Mouse (Mus musculus): ENCODE measurements around the gene Tagln2. TPM values are rescaled to one million over a fixed set of nuclear protein-coding genes. Genes with fewer than 3 reads are reported as not detected.
A peak's percentile ranks its signal among the peaks of the same experiment; 100 is the strongest.

Gene Tagln2
- polyA plus RNA-seq, 1 experiment from 2014 or later: 187 TPM

- Histone ChIP-seq H3K36me3 (0 out of 2 replicates have a peak, but pooled peaks cover 4% of the 10 kb centered on the region), H3K27ac (replicated peaks) (peak overlapping the region; percentile 74), H3K27me3 (peaks cover 4% of the 10 kb centered on the region; the same call in 1 of the 2 replicates), H3K9me3 (no peaks in the 10 kb centered on the region), H3K4me2 (peak overlapping the region; percentile 80), H3K4me1 (replicated peaks) (peaks cover 60% of the 10 kb centered on the region), H3K9ac (peak overlapping the region; percentile 78), H3K4me3 (peak overlapping the region; percentile 57)
- ATAC-seq (ENCODE audit: low read depth): peak; percentile 19
- 2% methylated on average over 12 of the region's 12 CpGs for WGBS
These were observed 17.1 kb upstream of the Tagln2 start for GRCm38 (mm10) chr1:172482518-172483360.

- Histone ChIP-seq H3K9ac (peak overlapping the region; percentile 78), H3K27me3 (peaks cover 4% of the 10 kb centered on the region; the same call in 1 of the 2 replicates), H3K4me1 (replicated peaks) (peaks cover 66% of the 10 kb centered on the region), H3K9me3 (no peaks in the 10 kb centered on the region), H3K36me3 (0 out of 2 replicates have a peak, but pooled peaks cover 4% of the 10 kb centered on the region), H3K4me2 (peak overlapping the region; percentile 80), H3K27ac (replicated peaks) (peak overlapping the region; percentile 74), H3K4me3 (peak overlapping the region; percentile 57)
- ATAC-seq (ENCODE audit: low read depth): no peak
- 10% methylated on average over 4 of the region's 4 CpGs for WGBS
These were observed 16.5 kb upstream of the Tagln2 start for GRCm38 (mm10) chr1:172483361-172483660.

DNA sequence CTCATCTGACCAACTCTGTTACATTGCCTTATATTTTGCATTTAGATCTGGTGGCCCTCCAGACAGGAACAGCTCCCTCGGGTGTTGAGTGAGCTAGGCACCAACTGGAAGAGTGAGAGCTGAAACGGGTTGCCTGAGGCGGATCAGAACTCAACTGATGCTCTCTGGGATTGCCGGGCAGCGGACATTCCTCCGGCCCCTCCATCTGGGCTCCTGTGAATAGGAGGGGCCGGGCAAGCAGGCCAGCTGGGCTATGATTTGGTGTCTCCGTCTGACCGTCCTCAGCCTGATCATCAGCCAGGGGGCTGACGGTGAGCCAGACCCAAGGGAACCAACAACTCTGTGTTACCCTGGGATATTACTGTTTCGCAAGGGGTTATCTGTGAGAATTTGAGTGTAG lies 15.6 kb upstream of the Tagln2 start:
- no peak for ATAC-seq (ENCODE audit: low read depth)
- peaks cover 4% of the 10 kb centered on the region; the same call in 1 of the 2 replicates for H3K27me3 ChIP-seq
- H3K9me3 ChIP-seq: no peaks in the 10 kb centered on the region
- peak overlapping the region; percentile 78 for H3K9ac ChIP-seq
- peaks cover 71% of the 10 kb centered on the region for H3K4me1 ChIP-seq (replicated peaks)
- peak overlapping the region; percentile 57 for H3K4me3 ChIP-seq
- H3K36me3 ChIP-seq: 0 out of 2 replicates have a peak, but pooled peaks cover 4% of the 10 kb centered on the region
- 19% methylated on average over 11 of the region's 11 CpGs for WGBS
- H3K27ac ChIP-seq (replicated peaks): no peak overlapping the region; the same call in 1 of the 2 replicates
- peak overlapping the region; percentile 80 for H3K4me2 ChIP-seq

DNA sequence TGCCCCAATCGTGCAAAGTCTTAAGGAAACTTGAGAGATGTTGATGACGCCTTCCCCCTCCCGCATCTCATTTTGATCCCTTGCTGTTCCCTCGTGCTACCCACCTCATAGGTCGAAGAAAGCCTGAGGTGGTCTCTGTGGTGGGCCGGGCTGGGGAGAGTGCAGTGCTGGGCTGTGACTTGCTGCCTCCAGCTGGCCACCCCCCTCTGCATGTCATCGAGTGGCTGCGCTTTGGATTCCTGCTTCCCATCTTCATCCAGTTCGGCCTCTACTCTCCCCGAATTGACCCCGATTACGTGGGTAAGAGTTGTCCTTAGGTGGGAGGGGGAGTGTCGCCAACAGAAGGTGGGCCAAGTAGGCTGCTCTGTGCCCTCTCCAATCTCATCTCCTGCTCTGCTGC lies 15.2 kb upstream of the Tagln2 start:
- Histone ChIP-seq H3K4me1 (replicated peaks) (peaks cover 71% of the 10 kb centered on the region), H3K27me3 (peaks cover 4% of the 10 kb centered on the region; the same call in 1 of the 2 replicates), H3K36me3 (0 out of 2 replicates have a peak, but pooled peaks cover 4% of the 10 kb centered on the region), H3K9me3 (no peaks in the 10 kb centered on the region), H3K4me2 (peak overlapping the region; percentile 80), H3K27ac (replicated peaks) (no peak overlapping the region), H3K9ac (peak overlapping the region; percentile 78), H3K4me3 (peak overlapping the region; percentile 57)
- ATAC-seq (ENCODE audit: low read depth): no peak
- WGBS: 32% methylated on average over 13 of the region's 13 CpGs

- peak overlapping the region; percentile 80 for H3K4me2 ChIP-seq
- peak overlapping the region; percentile 57 for H3K4me3 ChIP-seq
- peaks cover 80% of the 10 kb centered on the region for H3K4me1 ChIP-seq (replicated peaks)
- peak overlapping the region; percentile 52 for H3K27ac ChIP-seq (replicated peaks)
- ATAC-seq (ENCODE audit: low read depth): no peak
- no peaks in the 10 kb centered on the region for H3K9me3 ChIP-seq
- 0 out of 2 replicates have a peak, but pooled peaks cover 4% of the 10 kb centered on the region for H3K36me3 ChIP-seq
- 10% methylated on average over 6 of the region's 6 CpGs for WGBS
- H3K27me3 ChIP-seq: no peaks in the 10 kb centered on the region
- peak overlapping the region; percentile 51 for H3K9ac ChIP-seq
These were observed 14.0 kb upstream of the Tagln2 start for GRCm38 (mm10) chr1:172485821-172486220.

- ATAC-seq (ENCODE audit: low read depth): no peak
- no peaks in the 10 kb centered on the region for H3K9me3 ChIP-seq
- WGBS: 7% methylated on average over 4 of the region's 4 CpGs
- H3K4me3 ChIP-seq: peak overlapping the region; percentile 57
- H3K36me3 ChIP-seq: peaks cover 4% of the 10 kb centered on the region; the same call in 1 of the 2 replicates
- H3K4me2 ChIP-seq: peak overlapping the region; percentile 80
- H3K9ac ChIP-seq: peak overlapping the region; percentile 51
- H3K27ac ChIP-seq (replicated peaks): peak overlapping the region; percentile 52
- H3K27me3 ChIP-seq: no peaks in the 10 kb centered on the region
- peaks cover 77% of the 10 kb centered on the region for H3K4me1 ChIP-seq (replicated peaks)
These were observed 13.6 kb upstream of the Tagln2 start for GRCm38 (mm10) chr1:172486236-172486635.

- H3K4me2 ChIP-seq: peak overlapping the region; percentile 80
- peaks cover 73% of the 10 kb centered on the region for H3K4me1 ChIP-seq (replicated peaks)
- no peaks in the 10 kb centered on the region for H3K27me3 ChIP-seq
- ATAC-seq (ENCODE audit: low read depth): no peak
- H3K27ac ChIP-seq (replicated peaks): peak overlapping the region; percentile 52; the same call in 1 of the 2 replicates
- H3K9me3 ChIP-seq: no peaks in the 10 kb centered on the region
- peak overlapping the region; percentile 51 for H3K9ac ChIP-seq
- 26% methylated on average over 5 of the region's 5 CpGs for WGBS
- H3K36me3 ChIP-seq: peaks cover 7% of the 10 kb centered on the region; the same call in 1 of the 2 replicates
- H3K4me3 ChIP-seq: peak overlapping the region; percentile 57
These were observed 13.2 kb upstream of the Tagln2 start for GRCm38 (mm10) chr1:172486651-172487050.

- Histone ChIP-seq H3K4me3 (no peak overlapping the region), H3K36me3 (peaks cover 19% of the 10 kb centered on the region), H3K27ac (replicated peaks) (no peak overlapping the region), H3K4me2 (no peak overlapping the region), H3K9me3 (no peaks in the 10 kb centered on the region), H3K9ac (no peak overlapping the region), H3K4me1 (replicated peaks) (peaks cover 74% of the 10 kb centered on the region), H3K27me3 (no peaks in the 10 kb centered on the region)
- ATAC-seq (ENCODE audit: low read depth): no peak
- WGBS: 80% methylated on average over 4 of the region's 4 CpGs
These were observed 12.0 kb upstream of the Tagln2 start for GRCm38 (mm10) chr1:172487859-172488258.

- H3K4me3 ChIP-seq: no peak overlapping the region
- peaks cover 29% of the 10 kb centered on the region for H3K36me3 ChIP-seq
- WGBS: 82% methylated on average over 7 of the region's 7 CpGs
- H3K9ac ChIP-seq: peak overlapping the region; percentile 12; the same call in 1 of the 2 replicates
- H3K4me1 ChIP-seq (replicated peaks): peaks cover 64% of the 10 kb centered on the region
- no peak for ATAC-seq (ENCODE audit: low read depth)
- no peaks in the 10 kb centered on the region for H3K9me3 ChIP-seq
- no peak overlapping the region for H3K4me2 ChIP-seq
- H3K27me3 ChIP-seq: no peaks in the 10 kb centered on the region
- no peak overlapping the region for H3K27ac ChIP-seq (replicated peaks)
These were observed 11.0 kb upstream of the Tagln2 start for GRCm38 (mm10) chr1:172488831-172489230.

- Histone ChIP-seq H3K4me2 (peak overlapping the region; percentile 48), H3K27me3 (no peaks in the 10 kb centered on the region), H3K4me1 (replicated peaks) (peaks cover 56% of the 10 kb centered on the region), H3K27ac (replicated peaks) (no peak overlapping the region), H3K36me3 (peaks cover 38% of the 10 kb centered on the region), H3K9ac (peak overlapping the region; percentile 58; the same call in 1 of the 2 replicates), H3K4me3 (peak overlapping the region; percentile 22; the same call in 1 of the 2 replicates), H3K9me3 (no peaks in the 10 kb centered on the region)
- ATAC-seq (ENCODE audit: low read depth): peak; percentile 33; the same call in 1 of the 2 replicates
- 61% methylated on average over 12 of the region's 12 CpGs for WGBS
These were observed 10.1 kb upstream of the Tagln2 start for GRCm38 (mm10) chr1:172489585-172490250.

DNA sequence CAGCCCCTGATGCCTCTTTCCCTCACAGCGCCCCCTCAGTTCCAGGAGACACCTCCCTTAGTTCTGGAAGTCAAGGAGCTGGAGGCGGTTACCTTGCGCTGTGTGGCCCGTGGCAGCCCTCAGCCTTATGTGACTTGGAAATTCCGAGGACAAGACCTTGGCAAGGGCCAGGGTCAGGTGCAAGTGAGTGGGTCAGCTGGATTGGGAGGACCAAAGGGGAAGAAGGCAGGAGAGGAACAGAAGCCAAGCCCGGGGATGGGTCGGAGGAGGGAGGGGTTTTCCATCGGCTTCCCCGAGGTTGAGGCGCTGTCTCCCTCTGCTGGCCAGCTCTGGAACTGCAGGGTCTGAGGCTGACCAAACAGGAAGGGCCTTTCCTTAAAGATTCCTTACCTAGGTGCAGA lies 9.6 kb upstream of the Tagln2 start:
- Histone ChIP-seq H3K4me2 (peak overlapping the region; percentile 48), H3K4me3 (peak overlapping the region; percentile 22), H3K27me3 (no peaks in the 10 kb centered on the region), H3K9me3 (no peaks in the 10 kb centered on the region), H3K36me3 (peaks cover 43% of the 10 kb centered on the region), H3K9ac (peak overlapping the region; percentile 58), H3K4me1 (replicated peaks) (peaks cover 50% of the 10 kb centered on the region), H3K27ac (replicated peaks) (no peak overlapping the region)
- ATAC-seq (ENCODE audit: low read depth): peak; percentile 42
- 13% methylated on average over 10 of the region's 10 CpGs for WGBS

- Histone ChIP-seq H3K9ac (no peak overlapping the region), H3K4me1 (replicated peaks) (peaks cover 32% of the 10 kb centered on the region), H3K36me3 (peaks cover 58% of the 10 kb centered on the region), H3K27ac (replicated peaks) (no peak overlapping the region), H3K27me3 (no peaks in the 10 kb centered on the region; the same call in 1 of the 2 replicates), H3K4me3 (no peak overlapping the region), H3K4me2 (no peak overlapping the region), H3K9me3 (no peaks in the 10 kb centered on the region)
- 88% methylated on average over 8 of the region's 8 CpGs for WGBS
- no peak for ATAC-seq (ENCODE audit: low read depth)
These were observed 7.8 kb upstream of the Tagln2 start for GRCm38 (mm10) chr1:172492047-172492446.
